Mouse (Mus musculus) urinary bladder, postnatal 25 days (tissue): ENCODE measurements around the gene Myoz2.

Source experiments
- DNase-seq: peaks from one replicate; pipeline ENCODE4 v3.0.0; 2022; ENCODE audit warnings: low spot score

Myoz2 gene

GRCm38 (mm10) chr3:123034752-123035151 lies at the start of gene Myoz2:
Gene Myoz2, minus strand, starts transcription at chr3:123035015.
- no peak for DNase-seq

- no peak for DNase-seq
Observed at GRCm38 (mm10) chr3:123081665-123082064, 46.9 kb upstream of the Myoz2 start.

GRCm38 (mm10) chr3:123080943-123081342 lies 46.1 kb upstream of the Myoz2 start:
- DNase-seq: no peak

- DNase-seq: no peak
Observed at GRCm38 (mm10) chr3:123080017-123080725, 45.4 kb upstream of the Myoz2 start.

GRCm38 (mm10) chr3:123075759-123076158 lies 40.9 kb upstream of the Myoz2 start:
- no peak for DNase-seq

GRCm38 (mm10) chr3:123075034-123075433 lies 40.2 kb upstream of the Myoz2 start:
- DNase-seq: no peak

GRCm38 (mm10) chr3:123073351-123073750 lies 38.5 kb upstream of the Myoz2 start:
- DNase-seq: no peak

GRCm38 (mm10) chr3:123072472-123072871 lies 37.7 kb upstream of the Myoz2 start:
- DNase-seq: no peak

GRCm38 (mm10) chr3:123070996-123071395 lies 36.2 kb upstream of the Myoz2 start:
- DNase-seq: no peak

GRCm38 (mm10) chr3:123066836-123067235 lies 32.0 kb upstream of the Myoz2 start:
- DNase-seq: no peak

GRCm38 (mm10) chr3:123065466-123065865 lies 30.7 kb upstream of the Myoz2 start:
- no peak for DNase-seq

GRCm38 (mm10) chr3:123064186-123064585 lies 29.4 kb upstream of the Myoz2 start:
- no peak for DNase-seq

GRCm38 (mm10) chr3:123061931-123062330 lies 27.1 kb upstream of the Myoz2 start:
- DNase-seq: no peak

GRCm38 (mm10) chr3:123058832-123059231 lies 24.0 kb upstream of the Myoz2 start:
- no peak for DNase-seq

- no peak for DNase-seq
Observed at GRCm38 (mm10) chr3:123054178-123054577, 19.4 kb upstream of the Myoz2 start.

- no peak for DNase-seq
Observed at GRCm38 (mm10) chr3:123053192-123053938, 18.6 kb upstream of the Myoz2 start.

- no peak for DNase-seq
Observed at GRCm38 (mm10) chr3:123042308-123042707, 7.5 kb upstream of the Myoz2 start.

GRCm38 (mm10) chr3:123033804-123034203 lies 1.0 kb downstream of the Myoz2 start:
- DNase-seq: no peak

- no peak for DNase-seq
Observed at GRCm38 (mm10) chr3:123025634-123026033, 9.2 kb downstream of the Myoz2 start.

GRCm38 (mm10) chr3:123024496-123025234 lies 10.2 kb downstream of the Myoz2 start:
- DNase-seq: no peak

- DNase-seq: no peak
Observed at GRCm38 (mm10) chr3:123018792-123019191, 16.0 kb downstream of the Myoz2 start.

- no peak for DNase-seq
Observed at GRCm38 (mm10) chr3:123013476-123013875, 21.3 kb downstream of the Myoz2 start.

GRCm38 (mm10) chr3:123009417-123009816 lies 25.4 kb downstream of the Myoz2 start:
- no peak for DNase-seq
